Mouse (Mus musculus): ENCODE results near the gene Sept10. TPM values are rescaled to one million over a fixed set of nuclear protein-coding genes. Genes with fewer than 3 reads are reported as not detected.

Gene Sept10
- total RNA-seq, 2 experiments from 2014 or later: 15.2 to 17.0 TPM

DNA sequence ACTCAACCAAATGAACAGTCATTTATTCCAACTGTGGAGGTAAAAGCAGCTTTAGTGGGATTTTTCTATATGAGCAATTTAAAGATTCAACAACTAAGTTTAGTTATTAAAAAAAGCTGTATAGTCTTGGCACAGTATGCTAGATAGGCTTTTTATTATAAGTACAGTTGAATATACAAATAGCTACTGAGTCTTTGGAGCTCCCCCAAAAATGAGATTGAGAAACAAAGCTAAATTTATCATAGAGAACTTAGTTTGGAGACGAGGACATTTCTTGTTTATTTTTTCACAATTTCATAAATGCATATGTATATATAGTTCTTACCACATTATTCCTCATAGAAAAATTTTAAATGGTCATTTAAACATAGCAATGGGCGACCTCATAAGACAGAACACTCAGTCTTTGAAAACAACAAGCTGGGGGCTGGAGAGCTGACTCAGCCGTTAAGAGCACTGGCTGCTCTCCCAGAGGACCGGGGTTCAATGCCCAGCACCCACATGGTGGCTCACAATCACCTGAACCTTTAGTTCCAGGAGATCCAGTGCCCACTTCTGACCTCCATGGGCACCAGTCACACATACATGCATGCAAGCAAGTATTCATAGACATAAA lies 7.7 kb upstream of the Sept10 start:
- no peak for DNase-seq
- intact Hi-C loops (cut with DNase I): loop anchor here (10.0 kb wide), 1 partner anchor 495 kb away; no protein-coding TSS in a partner anchor

GRCm38 (mm10) chr10:59225137-59225536 lies 3.5 kb upstream of the Sept10 start:
- DNase-seq: no peak
- intact Hi-C loops (cut with DNase I): loop anchor here (10.0 kb wide), 1 partner anchor 500 kb away; no protein-coding TSS in a partner anchor

GRCm38 (mm10) chr10:59223890-59224289 lies 2.2 kb upstream of the Sept10 start:
- DNase-seq: no peak
- intact Hi-C loops (cut with DNase I): loop anchor here (5.0 to 10.0 kb wide), 2 partner anchors 68 to 501 kb away; no protein-coding TSS in a partner anchor

- DNase-seq: no peak
These were observed 1.7 kb upstream of the Sept10 start for GRCm38 (mm10) chr10:59223301-59223700.

GRCm38 (mm10) chr10:59222271-59223101 lies 839 bp upstream of the Sept10 start:
- peak; percentile 23 to 31 for DNase-seq
- intact Hi-C loops (cut with DNase I): loop anchor here (5.0 to 10.0 kb wide), 2 partner anchors 70 to 502 kb away; no protein-coding TSS in a partner anchor

More at GRCm38 (mm10) chr10:59223301-59223700, 1.7 kb upstream of the Sept10 start:
- intact Hi-C loops (cut with DNase I): loop anchor here (5.0 to 10.0 kb wide), 2 partner anchors 69 to 502 kb away; no protein-coding TSS in a partner anchor

DNA sequence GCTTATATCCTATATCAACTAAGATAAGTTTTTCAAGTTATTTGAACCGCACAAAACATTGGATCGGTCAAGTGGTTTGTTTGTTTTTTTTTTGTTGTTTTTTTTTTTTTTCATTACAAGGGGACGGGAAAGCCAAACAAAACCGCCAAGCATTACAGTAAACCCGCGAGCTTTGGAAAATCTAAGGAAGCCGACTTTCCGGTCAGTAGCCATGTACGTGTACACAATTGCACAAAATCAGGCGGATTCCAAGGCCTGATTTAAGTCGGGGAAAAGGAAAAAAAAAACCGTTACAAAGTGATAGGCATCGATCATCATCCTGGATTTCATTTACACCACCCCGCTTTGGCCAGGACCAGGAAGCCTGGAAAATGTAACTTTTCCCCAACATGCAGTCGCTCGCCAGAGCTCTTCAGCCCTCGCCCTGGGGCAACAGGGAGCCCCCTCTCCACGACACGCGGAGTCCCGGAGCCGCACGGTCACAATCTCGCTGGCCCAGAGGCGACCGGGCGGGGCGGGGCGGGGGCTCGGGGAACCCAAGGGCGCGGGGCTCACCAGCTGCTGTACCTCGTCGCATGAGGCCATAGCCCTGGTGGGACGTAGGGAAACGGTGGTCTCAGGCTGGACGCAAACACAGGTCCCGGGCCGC lies 699 bp downstream of the Sept10 start:
- intact Hi-C loops (cut with DNase I): loop anchor here (2.0 to 10.0 kb wide), 3 partner anchors 46 to 504 kb away; no protein-coding TSS in a partner anchor
- DNase-seq: no peak

DNA sequence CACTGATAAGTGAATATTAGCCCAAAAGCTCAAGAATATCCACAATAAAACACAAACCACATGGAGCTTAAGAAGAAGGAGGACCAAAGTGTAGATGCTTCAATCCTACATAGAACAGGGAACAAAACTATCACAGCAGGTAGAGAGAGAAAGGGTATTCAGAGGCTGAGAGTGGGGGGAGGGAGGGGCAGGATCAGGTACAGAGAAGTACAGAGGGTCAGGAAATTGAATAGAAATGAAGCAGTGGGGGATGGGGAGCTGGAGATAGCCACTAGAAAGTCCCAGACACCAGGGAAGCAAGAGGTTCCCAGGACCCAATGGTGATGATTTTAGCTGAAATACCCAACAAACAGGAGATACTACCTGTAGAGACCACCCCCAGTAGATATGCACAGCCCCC lies 21.6 kb downstream of the Sept10 start:
- intact Hi-C loops (cut with DNase I): no loop called here
- DNase-seq: no peak

DNA sequence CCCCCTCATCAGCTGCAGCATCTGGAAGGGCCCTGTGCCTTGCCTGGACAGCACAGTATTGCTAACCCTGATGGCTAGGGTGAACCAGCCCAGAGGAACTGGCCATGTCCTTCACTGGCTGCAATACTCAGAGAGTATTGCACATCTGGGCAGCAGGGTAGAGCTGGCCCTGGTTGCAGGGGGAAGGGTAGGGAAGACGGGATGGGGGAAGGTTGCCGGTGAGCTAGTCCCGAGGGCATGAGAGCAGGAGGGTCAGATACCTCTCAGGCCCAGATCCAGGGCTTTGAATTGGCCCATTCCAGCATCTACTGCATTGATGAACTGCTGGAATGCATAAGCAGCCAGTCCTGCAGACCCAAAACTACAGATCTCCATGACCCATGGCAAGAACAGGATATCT lies 24.9 kb downstream of the Sept10 start:
- intact Hi-C loops (cut with DNase I): no loop called here
- no peak for DNase-seq

- intact Hi-C loops (cut with DNase I): no loop called here
- no peak for DNase-seq
These were observed 26.8 kb downstream of the Sept10 start for GRCm38 (mm10) chr10:59194891-59195290.

DNA sequence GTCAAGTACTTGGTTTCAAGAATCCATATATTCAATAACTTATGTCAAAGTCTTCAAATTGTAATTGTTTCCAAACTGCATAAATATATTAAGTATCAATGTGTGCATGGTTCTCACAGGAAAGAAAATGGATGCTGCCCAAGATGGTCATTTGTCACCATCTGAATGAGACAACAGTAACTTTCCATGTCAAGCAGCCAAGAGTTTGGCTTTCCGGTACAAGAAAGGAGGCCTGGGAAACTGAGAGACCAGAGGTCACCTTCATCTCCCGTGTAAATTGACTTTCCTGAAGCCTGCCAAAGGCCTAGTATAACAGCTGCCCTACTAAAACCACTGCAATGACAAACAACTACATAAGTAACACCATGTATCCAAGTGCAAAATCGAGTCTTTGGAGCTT lies 39.3 kb downstream of the Sept10 start:
- intact Hi-C loops (cut with DNase I): no loop called here
- no peak for DNase-seq

DNA sequence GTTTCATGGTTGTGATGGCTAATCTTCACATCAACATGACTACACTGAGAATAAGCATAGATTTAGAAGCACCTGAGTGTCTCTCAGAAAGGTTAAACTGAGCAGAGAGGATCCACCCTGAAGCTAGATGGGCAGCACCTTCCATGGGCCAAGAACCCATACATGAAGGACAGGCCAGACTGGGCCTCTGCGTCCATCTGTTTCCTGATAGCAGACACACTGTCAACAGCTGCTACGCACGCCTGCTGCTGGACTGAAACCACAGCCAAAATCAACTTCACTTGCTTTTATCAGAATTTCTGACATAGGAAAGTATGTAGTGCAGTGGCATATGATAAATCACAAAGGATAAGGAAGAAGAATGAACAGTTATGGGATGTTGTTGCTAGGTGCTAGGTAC lies 42.0 kb downstream of the Sept10 start:
- intact Hi-C loops (cut with DNase I): no loop called here

DNA sequence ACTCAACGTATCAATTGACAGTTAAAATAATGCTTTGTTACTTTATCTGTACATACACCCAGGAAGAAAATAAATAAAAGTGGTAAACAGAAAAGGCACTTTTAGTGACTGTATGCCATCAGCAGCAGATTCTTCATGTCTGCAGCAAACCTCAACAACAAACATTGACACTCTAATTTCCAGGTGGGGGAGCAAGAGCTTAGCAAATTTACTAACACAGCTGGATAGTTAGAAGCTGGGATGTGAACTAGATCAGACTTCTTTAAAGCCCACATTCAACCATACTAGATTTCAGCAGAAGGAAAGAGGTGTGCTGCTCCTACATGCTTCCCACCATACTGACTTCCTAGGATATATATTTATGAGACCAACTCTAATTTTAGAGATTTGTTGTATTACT lies 49.1 kb downstream of the Sept10 start:
- intact Hi-C loops (cut with DNase I): no loop called here
- DNase-seq: no peak

More for the DNA sequence above, 42.0 kb downstream of the Sept10 start:
- DNase-seq: no peak

GRCm38 (mm10) chr10:59171042-59171441 lies 50.6 kb downstream of the Sept10 start:
- DNase-seq: no peak
- intact Hi-C loops (cut with DNase I): no loop called here

DNA sequence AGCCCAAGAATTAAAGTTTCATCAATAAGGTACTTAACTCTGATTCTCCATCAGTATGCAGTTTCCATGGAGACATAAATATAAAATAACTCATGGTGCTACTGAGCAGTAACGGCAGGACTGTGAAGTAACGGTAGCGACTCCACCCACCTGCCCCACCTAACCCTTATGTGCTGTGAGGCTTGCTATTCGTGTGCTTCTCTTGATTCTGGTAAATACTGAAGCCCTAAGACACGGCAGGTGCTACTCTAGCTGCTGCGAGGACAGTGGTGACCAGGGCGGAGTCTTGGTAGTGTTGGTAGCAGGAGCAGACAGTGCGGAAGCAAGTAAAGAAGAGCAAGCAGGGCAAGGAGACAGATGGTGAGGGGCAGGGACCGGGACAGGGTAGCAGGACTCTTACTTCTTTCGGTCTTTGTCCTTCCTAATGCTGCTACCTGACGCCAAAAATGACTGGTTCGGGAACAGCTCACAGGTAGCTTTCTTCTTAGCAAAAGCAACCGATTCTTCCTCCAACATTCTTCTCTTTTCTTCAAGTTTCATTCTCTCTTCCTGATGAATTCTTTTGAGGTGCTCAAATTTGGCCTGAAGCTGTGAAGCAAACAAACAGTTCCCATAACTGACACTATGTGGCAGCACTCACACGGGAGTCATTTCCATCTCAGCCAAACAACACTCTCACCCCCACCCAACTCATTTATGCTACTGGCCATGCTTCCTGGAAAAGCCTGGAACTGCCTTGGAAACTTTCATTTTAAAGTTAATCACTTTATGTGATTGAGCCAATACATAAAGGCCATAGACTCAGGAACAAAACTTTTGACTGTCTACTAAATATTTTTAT lies 55.3 kb downstream of the Sept10 start:
- DNase-seq: peak; percentile 35 to 36
- intact Hi-C loops (cut with DNase I): loop anchor here (1.0 to 5.0 kb wide), 3 partner anchors 126 to 701 kb away; no protein-coding TSS in a partner anchor

- intact Hi-C loops (cut with DNase I): no loop called here
These were observed 59.3 kb downstream of the Sept10 start for GRCm38 (mm10) chr10:59162185-59162897.

DNA sequence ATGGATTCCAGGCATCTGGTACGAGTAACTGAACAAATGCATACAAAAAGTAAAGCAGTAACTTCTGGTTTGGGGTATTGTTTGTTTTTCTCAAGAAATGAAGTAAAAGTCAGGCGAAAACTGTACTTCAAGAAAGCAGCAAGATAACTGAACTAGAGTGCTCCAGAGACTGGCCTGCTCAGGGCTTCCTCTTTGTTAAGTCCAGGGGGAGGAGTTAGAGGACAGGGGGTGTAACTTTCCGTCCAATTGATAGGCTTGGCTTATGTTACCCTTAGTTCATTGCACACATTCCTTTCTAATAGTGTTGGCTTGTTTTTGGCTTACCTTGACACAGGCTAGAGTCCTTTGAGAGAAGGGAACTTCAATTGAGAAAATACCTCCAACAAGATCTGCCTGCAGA lies 63.0 kb downstream of the Sept10 start:
- intact Hi-C loops (cut with DNase I): no loop called here
- no peak for DNase-seq

More at GRCm38 (mm10) chr10:59162185-59162897, 59.3 kb downstream of the Sept10 start:
- no peak for DNase-seq

- no peak for DNase-seq
- intact Hi-C loops (cut with DNase I): no loop called here
These were observed 69.0 kb downstream of the Sept10 start for GRCm38 (mm10) chr10:59152544-59153081.

GRCm38 (mm10) chr10:59150938-59151657 lies 70.5 kb downstream of the Sept10 start:
- intact Hi-C loops (cut with DNase I): loop anchor here (1.0 kb wide), 2 partner anchors 42 to 339 kb away; no protein-coding TSS in a partner anchor
- no peak for DNase-seq
